Mouse (Mus musculus): ENCODE results near the gene Rs1. TPM values are rescaled to one million over a fixed set of nuclear protein-coding genes. Genes with fewer than 3 reads are reported as not detected.
"Not testable (repeated sequence)": the region's sequence is repeated elsewhere in the genome, so short reads cannot be mapped to it uniquely, and the experiment has no call there.

The Rs1 gene
- under 1 TPM in 1 of 2 experiments, not detected in 1; 0.15 TPM for total RNA-seq (2021)

GRCm38 (mm10) chrX:160767713-160768112 lies at the start of gene Rs1:
TSS of gene Rs1 (plus strand) at chrX:160768013.
- no peak for DNase-seq (ENCODE audit: extremely low spot score in 1 of 2, low spot score in 1 of 2)

GRCm38 (mm10) chrX:160735650-160736049 lies 32.2 kb upstream of the Rs1 start, which contains the start of gene Ppef1:
TSS of gene Ppef1 (minus strand) at chrX:160735765.
- DNase-seq (ENCODE audit: extremely low spot score in 1 of 2, low spot score in 1 of 2), result no peak

- DNase-seq (ENCODE audit: extremely low spot score in 1 of 2, low spot score in 1 of 2), result no peak
These were observed 22.4 kb upstream of the Rs1 start for GRCm38 (mm10) chrX:160745399-160745798.

DNA sequence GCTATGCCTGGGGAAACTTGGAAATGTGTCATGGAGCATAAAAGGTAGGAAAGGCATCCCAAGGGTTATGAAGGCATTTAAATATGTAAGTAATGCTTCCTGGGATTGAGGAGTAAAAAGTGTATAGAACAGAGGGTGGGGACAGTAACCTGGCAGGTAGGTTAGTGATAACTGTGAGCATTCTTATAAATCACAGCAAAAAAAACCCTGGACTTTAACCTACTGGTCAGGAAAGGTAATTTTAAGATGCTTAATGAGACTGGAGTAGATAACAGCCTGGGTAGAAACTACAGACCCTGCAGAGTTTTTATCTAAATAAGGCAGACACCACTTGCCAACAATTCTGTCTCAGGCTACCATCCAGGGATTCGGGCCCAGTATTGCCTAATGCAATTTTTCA lies 19.2 kb upstream of the Rs1 start:
- no peak for DNase-seq (ENCODE audit: extremely low spot score in 1 of 2, low spot score in 1 of 2)

DNA sequence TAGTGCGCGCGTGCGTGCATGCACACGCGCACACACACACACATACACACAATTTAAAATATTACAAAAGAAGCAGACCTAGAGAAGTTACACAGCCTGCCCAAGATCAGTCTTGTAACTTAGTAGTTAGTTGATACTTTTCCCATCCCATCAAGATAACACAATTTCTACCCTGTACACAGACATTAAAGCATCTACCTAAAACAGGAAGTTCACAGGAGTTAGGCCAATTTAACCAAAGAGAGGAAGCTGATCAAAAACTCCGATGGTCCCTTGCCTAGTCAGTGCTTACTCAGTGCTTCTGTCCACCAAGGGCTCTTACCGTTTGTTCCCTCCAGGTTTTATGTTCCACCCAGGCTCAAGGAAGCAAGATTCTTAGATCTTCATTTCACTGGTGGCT lies 17.0 kb upstream of the Rs1 start:
- no peak for DNase-seq (ENCODE audit: extremely low spot score in 1 of 2, low spot score in 1 of 2)

DNA sequence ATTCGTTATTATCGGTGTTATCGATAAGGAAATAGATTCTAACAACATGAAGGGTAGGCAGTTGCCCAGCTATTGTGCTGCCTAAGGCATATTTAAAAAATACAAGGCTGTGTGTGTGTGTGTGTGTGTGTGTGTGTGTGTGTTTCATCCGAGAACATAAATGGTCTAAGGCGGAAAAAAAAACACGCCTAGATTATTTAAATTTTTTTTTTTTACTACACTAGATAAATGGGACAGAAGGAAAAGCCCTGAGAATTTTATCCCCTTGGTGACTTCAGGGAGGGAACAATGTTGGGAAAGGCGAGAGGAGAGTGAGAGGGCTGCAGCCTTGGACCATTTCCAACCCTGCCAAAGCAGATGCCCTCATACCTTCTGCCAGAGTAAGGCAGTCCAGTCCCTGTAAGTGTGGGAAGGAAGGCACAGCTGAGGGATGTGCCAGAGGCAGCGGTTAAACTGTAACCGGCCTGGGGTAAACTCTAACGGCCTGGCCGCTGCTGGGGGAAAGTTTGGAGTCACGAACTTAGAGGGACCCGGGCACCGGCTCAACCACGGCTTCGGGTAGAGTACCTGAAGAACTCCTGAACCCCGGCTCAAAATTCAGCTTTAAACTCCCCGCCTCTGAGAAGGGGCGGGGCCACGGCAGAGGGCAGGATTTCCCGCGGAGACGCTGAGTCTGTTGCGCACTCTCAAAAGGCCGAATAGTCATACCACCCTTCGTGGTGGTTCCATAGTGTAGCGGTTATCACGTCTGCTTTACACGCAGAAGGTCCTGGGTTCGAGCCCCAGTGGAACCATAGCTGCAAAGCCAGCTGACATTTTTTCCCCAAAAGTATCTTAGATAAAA lies 2.2 kb upstream of the Rs1 start:
- peak; percentile 95 to 97 for DNase-seq (ENCODE audit: extremely low spot score in 1 of 2, low spot score in 1 of 2)

DNA sequence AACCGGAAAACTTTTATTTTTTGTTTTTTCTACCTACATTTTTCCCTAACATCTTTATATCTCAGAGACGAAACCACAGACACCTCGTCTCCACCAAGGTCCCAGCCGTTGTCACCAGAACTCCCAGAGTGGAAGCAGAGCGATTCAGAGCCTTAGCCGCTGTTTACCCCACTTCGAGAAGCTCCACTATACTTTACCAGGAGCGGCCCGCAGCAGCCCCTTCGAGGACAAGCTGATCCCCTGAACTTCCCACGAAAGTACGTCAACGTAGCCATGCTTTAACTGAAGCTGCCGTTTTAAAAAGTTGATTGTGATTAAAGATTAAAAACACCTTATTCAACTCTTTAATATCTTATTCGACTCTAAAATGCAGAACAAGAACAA lies 1.6 kb upstream of the Rs1 start:
- DNase-seq (ENCODE audit: extremely low spot score in 1 of 2, low spot score in 1 of 2), result no peak

DNA sequence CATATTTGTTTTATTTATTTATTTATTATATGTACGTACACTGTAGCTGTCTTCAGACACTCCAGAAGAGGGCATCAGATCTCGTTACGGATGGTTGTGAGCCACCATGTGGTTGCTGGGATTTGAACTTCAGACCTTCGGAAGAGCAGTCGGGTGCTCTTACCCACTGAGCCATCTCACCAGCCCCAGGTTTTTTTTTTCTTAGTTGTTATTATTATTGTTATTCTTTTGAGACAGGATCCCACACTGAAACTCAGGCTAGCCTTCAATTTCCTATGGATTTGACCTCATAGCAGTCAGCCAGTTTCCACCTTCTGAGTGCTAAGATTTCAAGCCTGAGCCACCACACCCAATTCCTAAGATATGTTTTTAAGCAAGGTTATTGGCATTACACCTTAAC lies 1.8 kb downstream of the Rs1 start:
- not testable (repeated sequence) for DNase-seq (ENCODE audit: extremely low spot score in 1 of 2, low spot score in 1 of 2)

- DNase-seq (ENCODE audit: extremely low spot score in 1 of 2, low spot score in 1 of 2), result no peak
These were observed 5.2 kb downstream of the Rs1 start for GRCm38 (mm10) chrX:160773033-160773432.

- DNase-seq (ENCODE audit: extremely low spot score in 1 of 2, low spot score in 1 of 2), result no peak
These were observed 14.5 kb downstream of the Rs1 start for GRCm38 (mm10) chrX:160782276-160782675.

GRCm38 (mm10) chrX:160794920-160795319 lies 27.1 kb downstream of the Rs1 start:
- no peak for DNase-seq (ENCODE audit: extremely low spot score in 1 of 2, low spot score in 1 of 2)

GRCm38 (mm10) chrX:160804409-160805150 lies 36.8 kb downstream of the Rs1 start:
- DNase-seq (ENCODE audit: extremely low spot score in 1 of 2, low spot score in 1 of 2), result no peak

- no peak for DNase-seq (ENCODE audit: extremely low spot score in 1 of 2, low spot score in 1 of 2)
These were observed 40.4 kb downstream of the Rs1 start for GRCm38 (mm10) chrX:160808226-160808625.

Other genes with a start within 250 kb of the Rs1 start
- under 1 TPM; 0.66 to 0.94 TPM for gene Ppef1, start 32.2 kb upstream of the Rs1 start, total RNA-seq (2021)
- 1 to 10 TPM in 1 of 2 experiments, under 1 TPM in 1; 0.34 to 1.9 TPM for gene Gja6, start 139.0 kb downstream of the Rs1 start, total RNA-seq (2021)
- gene Cdkl5, start 226.7 kb downstream of the Rs1 start, total RNA-seq (2021), result 100 to 1,000 TPM; 103 to 116 TPM